Mouse (Mus musculus) heart, postnatal 0 days (tissue): ENCODE measurements around the gene H13. TPM values are rescaled to one million over a fixed set of nuclear protein-coding genes. Genes with fewer than 3 reads are reported as not detected.

Experiments
- ATAC-seq: fragments of 200-750 bp; cut with Nextera tagmentation; 2 replicates; pipeline ENCODE4 v1.8.0; 2017; ENCODE audit warnings: low read depth, moderate number of reproducible peaks, moderate library complexity; ENCODE audit not compliant: insufficient read depth
- DNase-seq: peaks from one replicate; pipeline ENCODE4 v3.0.0-alpha.2; 2016; ENCODE audit warnings: low spot score
- H3K27ac ChIP-seq: fragments of 300-500 bp; sonication (generic); 2 replicates; pipeline ENCODE4 v1.5.1; 2014; ENCODE audit warnings: low read depth, mild to moderate bottlenecking
- H3K27me3 ChIP-seq: fragments of 300-500 bp; sonication (generic); 2 replicates; pipeline ENCODE4 v1.6.1; 2014; ENCODE audit warnings: low read length, mixed read lengths; ENCODE audit not compliant: control insufficient read depth, insufficient read depth
- H3K36me3 ChIP-seq: fragments of 300-500 bp; sonication (generic); replicated peaks from 2 replicates; pipeline ENCODE4 v1.6.1; 2014; ENCODE audit warnings: low read length, mixed read lengths; ENCODE audit not compliant: control insufficient read depth, insufficient read depth
- H3K4me1 ChIP-seq: fragments of 300-500 bp; sonication (generic); 2 replicates; pipeline ENCODE4 v1.6.1; 2014; ENCODE audit warnings: antibody characterized with exemption; ENCODE audit not compliant: control insufficient read depth, insufficient read depth
- H3K4me2 ChIP-seq: fragments of 300-500 bp; sonication (generic); 2 replicates; pipeline ENCODE4 v1.6.1; 2014; ENCODE audit warnings: low read depth, mild to moderate bottlenecking, low read length, moderate library complexity
- H3K4me3 ChIP-seq: fragments of 300-500 bp; sonication (generic); 2 replicates; pipeline ENCODE4 v1.5.1; 2014; ENCODE audit warnings: low read depth, low read length
- H3K9ac ChIP-seq: fragments of 300-500 bp; sonication (generic); replicated peaks from 2 replicates; pipeline ENCODE4 v1.6.1; 2014; ENCODE audit warnings: low read depth, low read length, mixed read lengths
- H3K9me3 ChIP-seq: fragments of 300-500 bp; sonication (generic); replicated peaks from 2 replicates; pipeline ENCODE4 v1.6.1; 2016; ENCODE audit warnings: low read length; ENCODE audit not compliant: control insufficient read depth
- CTCF ChIP-seq: IDR thresholded peaks from 2 replicates; pipeline ENCODE4 v1.5.1; 2016; ENCODE audit warnings: antibody characterized with exemption, control low read depth, low read depth
- EP300 ChIP-seq: IDR thresholded peaks from 2 replicates; pipeline ENCODE4 v1.6.1; 2016; ENCODE audit warnings: antibody characterized with exemption, low read depth
- WGBS: fragments of 180-500 bp; shearing (Covaris S2); extraction: QIAGEN DNeasy Blood & Tissue Kit; methylation state at CpG from one replicate; pipeline ENCODE4 v1.1.7; 2014; 5-methylcytosine and 5-hydroxymethylcytosine counted together
- polyA plus RNA-seq: library from polyadenylated mRNA; unstranded; fragments of >200 nt; fragmentation: Nextera tagmentation; extraction: Ambion mirVana; gene quantifications from 2 replicates; pipeline ENCODE4 v1.2.1, GENCODE M21; 2015
- total RNA-seq: library from RNA; depleted of rRNA; stranded (reverse); fragments of >200 nt; gene quantifications from 2 replicates; pipeline ENCODE4 v1.2.3, GENCODE M21; 2014; ENCODE audit warnings: low replicate concordance

H13 gene
- total and polyA plus RNA-seq, 2 experiments from 2014 or later, result 55.0 to 68.6 TPM

DNA sequence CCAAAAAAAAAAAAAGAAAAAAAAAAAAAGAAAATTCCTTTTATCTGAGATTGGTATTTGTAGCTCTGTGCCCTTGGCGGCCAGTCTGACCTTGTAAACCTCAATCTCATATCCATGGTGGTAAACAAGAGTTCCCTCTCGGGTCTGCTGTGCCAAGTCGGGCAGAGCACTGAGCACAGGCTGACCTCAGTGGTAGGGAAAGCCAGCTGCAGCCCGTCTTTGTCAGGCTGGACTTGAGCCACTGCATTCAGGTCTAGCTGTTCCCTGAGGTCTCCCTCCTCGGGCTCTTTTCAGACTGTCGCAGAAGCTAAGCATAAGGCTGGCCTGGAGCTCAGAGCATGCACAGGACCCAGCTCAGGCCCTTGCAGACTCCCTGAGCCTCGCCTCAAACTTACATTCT, 25.4 kb downstream of the H13 start:
- no peak overlapping the region for H3K4me2 ChIP-seq
- WGBS, result 40% methylated on average over 7 of the region's 7 CpGs
- ATAC-seq (no peak), DNase-seq (no peak)
- H3K9me3 ChIP-seq, result no peaks in the 10 kb centered on the region
- peak overlapping the region; percentile 32 for H3K27ac ChIP-seq
- H3K4me3 ChIP-seq, result no peak overlapping the region
- TF ChIP-seq CTCF (no peak), EP300 (no peak)
- no peaks in the 10 kb centered on the region for H3K4me1 ChIP-seq
- peak overlapping the region; percentile 28; the same call in 1 of the 2 replicates for H3K9ac ChIP-seq
- H3K27me3 ChIP-seq, result no peaks in the 10 kb centered on the region
- peaks cover 35% of the 10 kb centered on the region for H3K36me3 ChIP-seq

DNA sequence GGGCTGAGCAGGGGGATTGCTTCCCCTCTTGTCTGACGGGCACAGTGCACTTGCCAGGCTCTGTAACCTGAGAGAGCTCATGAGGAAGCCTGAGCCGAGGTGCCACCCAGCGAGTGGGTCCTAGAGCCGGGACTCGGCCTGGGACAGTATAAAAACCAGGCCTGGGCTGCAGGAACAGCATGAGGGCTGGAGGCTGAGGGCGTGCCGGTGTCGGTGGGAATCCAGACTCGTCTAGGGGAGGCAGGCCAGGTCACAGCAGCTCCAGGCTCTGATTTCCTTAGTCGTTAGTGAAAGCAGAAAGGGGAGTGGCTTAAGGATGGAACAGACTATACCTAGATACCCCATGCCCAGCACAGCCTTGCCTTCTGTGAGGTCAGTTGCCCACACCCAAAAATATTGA, 26.8 kb downstream of the H13 start:
- DNase-seq, result no peak
- TF ChIP-seq EP300, result no peak
- TF ChIP-seq CTCF, result no peak
- ATAC-seq, result no peak
- Histone ChIP-seq H3K4me1 (no peaks in the 10 kb centered on the region), H3K4me3 (no peak overlapping the region), H3K9ac (peak overlapping the region; percentile 77), H3K27me3 (no peaks in the 10 kb centered on the region), H3K36me3 (peaks cover 41% of the 10 kb centered on the region), H3K4me2 (no peak overlapping the region), H3K9me3 (no peaks in the 10 kb centered on the region), H3K27ac (peak overlapping the region; percentile 73)
- 72% methylated on average over 10 of the region's 10 CpGs for WGBS

DNA sequence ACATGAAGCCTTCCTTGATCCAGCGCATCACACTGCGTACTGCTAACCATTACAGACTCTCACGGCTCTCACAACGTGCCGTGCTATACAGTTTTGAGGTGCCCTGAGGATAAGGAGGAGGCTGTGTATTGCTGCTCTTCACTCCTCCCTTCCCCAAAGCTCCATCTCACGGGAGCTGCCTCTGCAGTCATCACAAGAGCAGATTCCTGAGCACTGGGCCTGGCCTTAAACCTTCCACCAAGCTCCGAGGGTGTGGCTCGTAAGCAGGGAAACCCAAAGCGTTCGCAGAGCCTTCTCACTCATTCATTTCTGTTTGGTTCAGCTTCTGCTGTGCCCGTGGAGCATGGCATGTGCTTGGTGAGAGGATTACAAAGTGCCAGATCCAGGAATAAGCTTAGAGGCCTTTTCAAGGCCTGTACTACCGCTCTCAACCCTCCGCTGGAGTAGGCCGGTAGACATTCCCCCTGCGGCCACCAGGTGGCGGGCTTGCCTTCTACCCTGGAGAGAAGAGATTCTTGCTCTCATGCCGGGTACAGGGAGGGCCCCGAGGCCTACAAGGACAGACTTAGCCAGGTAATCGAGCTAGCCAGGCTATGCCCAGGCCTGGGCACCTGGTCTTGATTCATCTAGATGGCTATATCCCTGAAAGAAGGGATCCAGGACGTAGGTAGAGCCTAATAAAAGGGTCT, 27.4 kb downstream of the H13 start:
- TF ChIP-seq EP300 (peak; percentile 68; the same call in 1 of the 2 replicates), CTCF (peak; percentile 97)
- ATAC-seq, result peak; percentile 82
- H3K9ac ChIP-seq, result peak overlapping the region; percentile 77

DNA sequence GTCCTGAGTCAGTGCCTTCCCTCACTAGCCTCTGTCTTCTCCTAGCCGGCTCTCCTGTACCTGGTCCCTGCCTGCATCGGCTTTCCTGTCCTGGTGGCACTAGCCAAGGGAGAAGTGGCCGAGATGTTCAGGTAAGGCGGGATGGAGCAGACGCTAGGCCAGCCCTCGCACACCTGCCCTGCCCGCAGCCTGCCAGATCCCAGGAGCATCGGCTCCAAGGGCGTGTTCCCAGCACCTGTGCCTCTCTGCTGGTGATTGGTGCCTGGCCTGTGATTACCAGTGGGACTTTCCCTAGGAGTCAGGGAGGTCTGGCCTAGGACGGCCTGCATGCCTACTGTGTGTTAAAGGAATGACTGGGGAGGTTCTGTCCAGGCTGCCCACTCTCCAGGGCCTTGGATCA, 30.9 kb downstream of the H13 start:
- DNase-seq (no peak), ATAC-seq (no peak)
- H3K27ac ChIP-seq, result no peak overlapping the region
- 93% methylated on average over 10 of the region's 10 CpGs for WGBS
- H3K4me1 ChIP-seq, result no peaks in the 10 kb centered on the region
- H3K9ac ChIP-seq, result no peak overlapping the region
- no peak overlapping the region for H3K4me2 ChIP-seq
- no peaks in the 10 kb centered on the region for H3K9me3 ChIP-seq
- peaks cover 79% of the 10 kb centered on the region for H3K36me3 ChIP-seq
- TF ChIP-seq CTCF (no peak), EP300 (no peak)
- H3K27me3 ChIP-seq, result no peaks in the 10 kb centered on the region
- H3K4me3 ChIP-seq, result no peak overlapping the region

More for the DNA sequence above, 27.4 kb downstream of the H13 start:
- WGBS, result 38% methylated on average over 20 of the region's 20 CpGs
- H3K36me3 ChIP-seq, result peaks cover 47% of the 10 kb centered on the region
- H3K9me3 ChIP-seq, result no peaks in the 10 kb centered on the region
- DNase-seq, result peak; percentile 89
- peak overlapping the region; percentile 73 for H3K27ac ChIP-seq
- H3K4me2 ChIP-seq, result no peak overlapping the region
- H3K4me3 ChIP-seq, result no peak overlapping the region
- H3K4me1 ChIP-seq, result no peaks in the 10 kb centered on the region
- no peaks in the 10 kb centered on the region for H3K27me3 ChIP-seq

DNA sequence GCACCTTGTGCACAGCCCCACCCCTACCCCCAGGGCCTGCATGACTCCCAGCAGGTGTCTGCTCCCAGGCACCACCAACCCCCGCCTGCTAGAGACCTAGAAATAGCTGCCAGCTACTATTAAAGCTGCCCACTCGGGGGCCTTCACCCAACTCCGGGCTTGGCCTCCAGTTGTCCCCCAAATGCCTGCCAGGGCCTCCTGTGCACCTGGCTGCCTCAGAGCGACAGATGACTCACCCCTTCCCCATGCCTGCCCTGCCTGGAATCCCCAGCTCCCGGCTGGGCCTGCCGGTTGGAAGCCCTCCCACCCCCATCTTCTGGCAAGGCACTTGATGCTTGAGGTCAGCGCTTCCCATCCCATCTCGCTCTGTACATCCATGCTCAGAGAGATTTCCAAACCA, 31.5 kb downstream of the H13 start:
- Histone ChIP-seq H3K27ac (no peak overlapping the region), H3K4me3 (no peak overlapping the region), H3K27me3 (no peaks in the 10 kb centered on the region), H3K9me3 (no peaks in the 10 kb centered on the region), H3K36me3 (peaks cover 80% of the 10 kb centered on the region), H3K9ac (no peak overlapping the region), H3K4me1 (no peaks in the 10 kb centered on the region), H3K4me2 (no peak overlapping the region)
- WGBS, result 89% methylated on average over 8 of the region's 8 CpGs
- TF ChIP-seq CTCF, result no peak
- TF ChIP-seq EP300, result no peak
- ATAC-seq (no peak), DNase-seq (no peak)
